Mouse (Mus musculus) megakaryocyte, embryonic 14.5 days (primary cell): ENCODE results near the gene Zmym5. TPM values are rescaled to one million over a fixed set of nuclear protein-coding genes. Genes with fewer than 3 reads are reported as not detected.
"Not testable (repeated sequence)": the region's sequence is repeated elsewhere in the genome, so short reads cannot be mapped to it uniquely, and the experiment has no call there.

Experiments used
- H3K27me3 ChIP-seq: replicated peaks from 2 replicates; pipeline ENCODE3; 2012; ENCODE audit warnings: inconsistent platforms
- H3K36me3 ChIP-seq: replicated peaks from 2 replicates; pipeline ENCODE3; 2012; ENCODE audit warnings: low read length, inconsistent platforms, mixed read lengths
- H3K4me1 ChIP-seq: 2 replicates; pipeline ENCODE4 v1.6.1; 2012; ENCODE audit warnings: inconsistent platforms
- H3K4me3 ChIP-seq: replicated peaks from 2 replicates; pipeline ENCODE3; 2012; ENCODE audit warnings: moderate library complexity, mild to moderate bottlenecking, inconsistent platforms
- H3K9me3 ChIP-seq: 2 replicates; pipeline ENCODE4 v1.6.1; 2012; ENCODE audit warnings: inconsistent platforms
- FLI1 ChIP-seq: IDR thresholded peaks from 2 replicates; pipeline ENCODE4 v1.6.1; 2012; ENCODE audit warnings: low read length, inconsistent platforms, mixed read lengths
- GATA1 ChIP-seq: IDR thresholded peaks from 3 replicates; pipeline ENCODE4 v1.6.1; 2012; ENCODE audit warnings: mixed read lengths, low read length, inconsistent platforms, borderline replicate concordance
- polyA plus RNA-seq: library from polyadenylated mRNA; stranded (reverse); fragments of >175 nt; gene quantifications from 2 replicates; pipeline ENCODE4 v1.2.3, GENCODE M21; 2012; ENCODE audit warnings: low replicate concordance; ENCODE audit not compliant: insufficient read depth

Gene Zmym5
- polyA plus RNA-seq, 1 experiment = 1.5 TPM

GRCm38 (mm10) chr14:56817616-56818015, 6.1 kb upstream of the Zmym5 start:
- H3K9me3 ChIP-seq = no peaks in the 10 kb centered on the region; the same call in 1 of the 2 replicates
- H3K4me3 ChIP-seq = no peak overlapping the region
- no peaks in the 10 kb centered on the region for H3K36me3 ChIP-seq
- TF ChIP-seq GATA1 = no peak
- no peak for TF ChIP-seq FLI1
- no peaks in the 10 kb centered on the region for H3K27me3 ChIP-seq
- peaks cover 12% of the 10 kb centered on the region; the same call in 1 of the 2 replicates for H3K4me1 ChIP-seq

DNA sequence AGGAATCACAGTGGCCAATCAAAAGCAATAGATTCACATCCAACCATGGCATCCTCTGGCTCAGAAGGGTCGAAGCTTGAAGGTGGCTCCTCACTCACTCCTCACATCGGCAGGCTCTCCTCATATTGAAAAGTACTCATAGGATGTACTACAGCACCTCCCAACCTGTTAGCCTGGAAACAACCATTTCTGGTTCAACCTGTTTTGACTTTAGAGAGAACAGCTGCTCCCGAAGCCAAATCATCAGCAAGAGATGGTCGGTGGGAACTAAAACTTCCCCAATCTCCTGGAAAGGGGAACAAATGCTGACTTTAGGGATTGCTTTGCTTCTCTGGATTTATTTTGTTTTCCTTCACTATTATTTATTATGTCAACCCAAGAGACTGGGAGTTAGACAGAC, 5.6 kb upstream of the Zmym5 start:
- H3K36me3 ChIP-seq = no peaks in the 10 kb centered on the region

DNA sequence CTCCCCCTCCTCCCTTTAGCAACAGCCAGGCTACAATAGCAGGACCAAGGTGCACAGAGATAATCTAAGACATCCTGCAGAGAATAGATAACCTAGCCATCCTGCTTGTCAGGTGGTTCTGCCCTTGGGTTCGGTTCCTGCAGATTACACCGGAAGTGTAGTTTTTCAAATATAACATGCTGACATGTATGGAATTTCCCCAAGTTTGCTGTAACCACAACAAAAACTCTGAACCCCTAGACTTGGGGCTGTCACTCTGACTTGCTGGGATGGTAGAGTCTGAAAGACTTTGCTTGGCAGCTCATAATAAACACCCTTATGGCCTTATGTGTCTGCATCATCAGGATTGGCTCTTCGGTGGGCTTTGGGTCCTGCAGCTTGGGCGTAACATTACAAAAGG, 5.0 kb upstream of the Zmym5 start:
- H3K9me3 ChIP-seq = no peaks in the 10 kb centered on the region
- H3K36me3 ChIP-seq = no peaks in the 10 kb centered on the region
- H3K27me3 ChIP-seq = no peaks in the 10 kb centered on the region
- peaks cover 13% of the 10 kb centered on the region; the same call in 1 of the 2 replicates for H3K4me1 ChIP-seq
- TF ChIP-seq FLI1 (no peak), GATA1 (no peak)
- H3K4me3 ChIP-seq = no peak overlapping the region

More for the DNA sequence above, 5.6 kb upstream of the Zmym5 start:
- Histone ChIP-seq H3K9me3 (no peaks in the 10 kb centered on the region; the same call in 1 of the 2 replicates), H3K4me3 (no peak overlapping the region), H3K27me3 (no peaks in the 10 kb centered on the region), H3K4me1 (peaks cover 13% of the 10 kb centered on the region; the same call in 1 of the 2 replicates)
- no peak for TF ChIP-seq GATA1
- TF ChIP-seq FLI1 = no peak

GRCm38 (mm10) chr14:56812520-56813036, 1.1 kb upstream of the Zmym5 start:
- H3K4me3 ChIP-seq = peak overlapping the region; percentile 92
- no peak for TF ChIP-seq FLI1
- TF ChIP-seq GATA1 = no peak
- no peaks in the 10 kb centered on the region for H3K27me3 ChIP-seq
- no peaks in the 10 kb centered on the region for H3K9me3 ChIP-seq
- H3K36me3 ChIP-seq = peaks cover 12% of the 10 kb centered on the region
- peaks cover 33% of the 10 kb centered on the region for H3K4me1 ChIP-seq

DNA sequence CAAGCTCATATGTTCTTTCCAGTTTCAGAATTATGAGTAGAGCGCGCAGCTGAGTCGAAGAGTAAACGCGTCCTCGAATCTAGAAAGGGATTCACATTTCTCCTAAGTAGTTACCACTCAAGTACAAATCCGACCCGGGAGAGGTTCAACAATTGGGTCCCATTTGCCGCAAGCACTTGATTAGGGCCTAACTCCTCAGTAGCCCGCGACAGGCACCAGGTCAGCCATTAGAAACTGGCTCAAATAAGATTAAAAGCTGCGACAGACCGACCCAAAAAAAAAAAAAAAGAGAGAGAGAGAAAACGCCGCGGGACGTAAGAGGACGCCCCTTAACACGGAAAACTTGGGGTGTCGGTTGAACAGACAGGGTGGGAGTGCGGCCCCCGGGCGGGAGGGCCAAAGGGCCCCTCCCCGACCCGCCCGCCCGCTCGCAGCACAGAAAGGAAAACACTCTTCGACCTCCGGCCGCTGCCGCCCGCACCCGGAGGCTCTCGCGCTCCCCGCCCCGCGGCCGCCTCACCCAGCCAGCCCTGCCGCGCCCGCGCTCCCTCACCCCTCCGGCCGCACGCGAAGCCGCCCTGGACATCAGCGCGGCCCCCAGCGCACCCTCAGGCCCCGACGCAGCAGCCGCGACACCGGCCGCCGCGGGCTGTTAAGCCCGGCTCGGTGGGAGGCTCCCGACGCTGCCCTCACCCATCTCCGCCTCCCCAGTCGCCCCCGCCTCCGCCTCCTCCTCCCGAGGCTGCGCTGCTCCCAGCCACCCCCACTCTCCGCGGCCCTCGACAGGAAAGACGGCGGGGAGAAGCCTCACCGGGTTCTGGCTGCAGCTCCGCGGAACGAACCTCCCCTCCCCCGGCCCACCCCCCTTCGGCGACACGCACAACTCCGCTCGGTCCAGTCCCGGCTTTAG, 480 bp downstream of the Zmym5 start:
- H3K27me3 ChIP-seq, H3K9me3 ChIP-seq: not testable (repeated sequence)
- H3K4me1 ChIP-seq = peaks cover 34% of the 10 kb centered on the region
- H3K4me3 ChIP-seq = peak overlapping the region; percentile 93
- peaks cover 17% of the 10 kb centered on the region for H3K36me3 ChIP-seq

DNA sequence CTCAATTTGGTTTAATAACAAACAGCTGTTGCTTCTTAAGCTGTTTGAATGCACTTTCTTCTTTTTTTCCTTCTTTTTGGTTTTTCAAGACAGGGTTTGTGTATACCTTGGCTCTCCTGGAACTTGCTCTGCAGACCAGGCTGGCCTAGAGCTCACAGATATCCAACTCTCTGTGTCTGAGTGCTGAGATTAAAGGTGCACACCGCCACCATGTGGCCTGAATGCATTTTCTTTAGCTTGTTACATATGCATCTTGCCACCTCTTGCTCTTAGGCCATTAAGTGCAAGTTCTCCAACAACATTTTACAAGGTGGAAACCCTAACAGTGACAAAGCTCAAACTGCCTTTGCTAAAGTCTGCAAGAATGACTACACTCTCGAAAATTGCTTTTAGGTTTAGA, 18.3 kb downstream of the Zmym5 start:
- TF ChIP-seq FLI1 (no peak), GATA1 (no peak)
- peaks cover 69% of the 10 kb centered on the region for H3K36me3 ChIP-seq
- H3K4me1 ChIP-seq = peaks cover 7% of the 10 kb centered on the region
- no peaks in the 10 kb centered on the region for H3K27me3 ChIP-seq
- H3K4me3 ChIP-seq = no peak overlapping the region
- no peaks in the 10 kb centered on the region for H3K9me3 ChIP-seq

DNA sequence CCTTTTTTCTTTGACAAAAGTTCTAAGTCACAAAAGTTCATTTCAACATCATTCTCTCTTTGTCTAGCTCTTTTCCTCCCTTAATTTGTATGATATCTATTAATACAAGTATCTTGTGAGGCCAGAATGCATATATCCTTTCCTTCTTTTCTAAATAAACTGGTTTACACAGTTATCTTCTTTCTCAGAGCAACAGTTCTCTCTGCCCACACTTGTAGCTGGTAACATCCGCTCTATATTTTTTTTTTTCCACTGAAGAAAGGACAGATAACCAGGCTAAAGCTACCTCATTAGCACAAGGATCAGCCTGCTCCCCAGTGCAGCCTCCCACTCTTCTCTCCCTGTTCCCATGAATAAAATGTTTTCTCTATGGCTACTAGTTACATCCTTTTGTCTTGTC, 26.9 kb downstream of the Zmym5 start:
- Histone ChIP-seq H3K9me3 (no peaks in the 10 kb centered on the region), H3K4me3 (no peak overlapping the region), H3K27me3 (no peaks in the 10 kb centered on the region), H3K36me3 (no peaks in the 10 kb centered on the region), H3K4me1 (peaks cover 17% of the 10 kb centered on the region)
- TF ChIP-seq GATA1 (no peak), FLI1 (no peak)

GRCm38 (mm10) chr14:56778933-56779300, 32.6 kb downstream of the Zmym5 start:
- TF ChIP-seq FLI1 (no peak), GATA1 (no peak)

DNA sequence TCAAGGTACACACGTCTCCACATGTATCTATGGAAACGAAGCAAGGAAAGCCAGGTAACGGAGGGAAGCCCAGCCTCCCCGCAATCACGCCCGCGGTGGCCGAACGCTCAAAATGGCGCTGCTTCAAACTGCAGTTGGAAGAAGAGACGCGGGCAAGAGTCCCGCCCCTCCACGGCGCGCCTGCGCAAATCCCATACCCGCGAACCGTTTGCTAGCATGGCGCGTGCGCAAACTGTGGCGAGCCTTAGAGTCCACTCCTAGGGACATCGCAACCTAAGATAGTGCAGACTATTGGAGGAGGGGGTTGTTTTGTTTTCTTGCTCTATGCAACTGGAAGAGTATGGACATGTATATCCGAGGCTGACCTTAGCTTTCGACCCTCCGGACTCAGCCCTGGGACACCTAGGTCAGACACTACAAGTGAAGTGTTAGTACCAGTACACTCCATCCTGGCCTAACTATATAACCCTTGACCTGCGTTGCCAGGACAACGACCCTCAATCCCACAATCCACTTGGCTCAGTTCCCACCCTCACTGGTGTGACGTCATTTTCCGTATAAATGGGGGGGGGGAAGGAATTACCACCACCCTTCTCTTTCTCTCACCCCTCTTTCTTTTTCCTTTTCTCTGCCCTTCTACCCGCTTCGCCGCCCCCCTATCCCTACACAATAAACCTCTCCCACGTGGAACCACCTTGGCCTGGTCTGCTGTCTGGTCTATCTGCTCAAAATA, 33.1 kb downstream of the Zmym5 start, which contains the start of gene Pspc1:
Pspc1 (minus strand) TSS at position 117 of the 733 bp plus-strand sequence.
- Histone ChIP-seq H3K36me3 (peaks cover 2% of the 10 kb centered on the region), H3K4me3 (peak within 1 kb of the TSS; percentile 96), H3K9me3 (no peaks in the 10 kb centered on the region), H3K27me3 (no peaks in the 10 kb centered on the region), H3K4me1 (peaks cover 49% of the 10 kb centered on the region)
- no peak for TF ChIP-seq GATA1
- no peak for TF ChIP-seq FLI1

More at GRCm38 (mm10) chr14:56778933-56779300, 32.6 kb downstream of the Zmym5 start:
- no peaks in the 10 kb centered on the region for H3K9me3 ChIP-seq
- peaks cover 43% of the 10 kb centered on the region for H3K4me1 ChIP-seq
- H3K36me3 ChIP-seq = peaks cover 2% of the 10 kb centered on the region
- H3K4me3 ChIP-seq = peak overlapping the region; percentile 96
- H3K27me3 ChIP-seq = no peaks in the 10 kb centered on the region
